Mouse (Mus musculus) C2C12 (cell line): Measurements from ENCODE around the gene Srarp. TPM values are rescaled to one million over a fixed set of nuclear protein-coding genes. Genes with fewer than 3 reads are reported as not detected.

Source experiments
- H3K27me3 ChIP-seq: one replicate; pipeline ENCODE4 v1.6.1; 2011; ENCODE audit not compliant: control insufficient read depth, insufficient read depth, insufficient read length
- H3K36me3 ChIP-seq: one replicate; pipeline ENCODE4 v1.6.1; 2011; ENCODE audit not compliant: control insufficient read depth, insufficient read depth
- H3K4me3 ChIP-seq: one replicate; pipeline ENCODE4 v1.5.1; 2011; ENCODE audit warnings: mild to moderate bottlenecking, control low read depth; ENCODE audit not compliant: poor library complexity, insufficient read depth, severe bottlenecking
- H3K79me2 ChIP-seq: one replicate; pipeline ENCODE4 v1.6.1; 2011; ENCODE audit not compliant: control insufficient read depth, insufficient read depth
- H3K79me3 ChIP-seq: one replicate; pipeline ENCODE4 v1.6.1; 2011; ENCODE audit warnings: low read depth, control low read depth
- H3ac ChIP-seq: one replicate; pipeline ENCODE3; 2011; ENCODE audit warnings: low read depth; ENCODE audit not compliant: control insufficient read depth, insufficient read length
- CEBPB ChIP-seq: IDR thresholded peaks from one replicate; pipeline ENCODE4 v1.6.1; 2011; ENCODE audit warnings: low read depth, mild to moderate bottlenecking, control low read depth, moderate library complexity
- CTCF ChIP-seq: IDR thresholded peaks from one replicate; pipeline ENCODE4 v1.5.1; 2011; ENCODE audit not compliant: control insufficient read depth, insufficient read depth, insufficient read length
- FOSL1 ChIP-seq: IDR thresholded peaks from one replicate; pipeline ENCODE4 v1.8.0; 2011; ENCODE audit warnings: mild to moderate bottlenecking, low read length; ENCODE audit not compliant: poor library complexity, insufficient read depth, severe bottlenecking
- MAX ChIP-seq: IDR thresholded peaks from one replicate; pipeline ENCODE4 v1.6.1; 2011; ENCODE audit warnings: mild to moderate bottlenecking, control low read depth
- MYOD1 ChIP-seq: IDR thresholded peaks from one replicate; pipeline ENCODE4 v1.6.1; 2011; ENCODE audit warnings: low read depth; ENCODE audit not compliant: control insufficient read depth, insufficient read length
- MYOG ChIP-seq: IDR thresholded peaks from one replicate; pipeline ENCODE4 v1.6.1; 2011; ENCODE audit not compliant: control insufficient read depth, insufficient read length; ENCODE audit errors: extremely low read depth
- USF1 ChIP-seq: IDR thresholded peaks from one replicate; pipeline ENCODE4 v1.6.1; 2011; ENCODE audit warnings: low read depth, mild to moderate bottlenecking, control low read depth, moderate library complexity
- polyA plus RNA-seq: library from polyadenylated mRNA; unstranded; fragments of >200 nt; fragmentation: generic; extraction: Trizol; gene quantifications from one replicate; pipeline ENCODE4 v1.2.1, GENCODE M21; 2012; ENCODE audit warnings: missing spikeins

Srarp gene
- polyA plus RNA-seq, 1 experiment = not detected

- no peaks in the 10 kb centered on the region for H3K36me3 ChIP-seq
- no peaks in the 10 kb centered on the region for H3K27me3 ChIP-seq
- H3ac ChIP-seq = no peak overlapping the region
- no peaks in the 10 kb centered on the region for H3K79me2 ChIP-seq
- H3K79me3 ChIP-seq = no peaks in the 10 kb centered on the region
- H3K4me3 ChIP-seq = no peak overlapping the region
- TF ChIP-seq CTCF (no peak), CEBPB (no peak), USF1 (no peak), MYOG (no peak), MYOD1 (no peak), MAX (no peak), FOSL1 (no peak)
Observed at GRCm38 (mm10) chr4:141420886-141421285, 15.0 kb downstream of the Srarp start.

GRCm38 (mm10) chr4:141420192-141420829 is 15.6 kb downstream of the Srarp start, which contains the start of gene Hspb7:
Gene Hspb7 (plus strand): TSS chr4:141420779.
- no peaks in the 10 kb centered on the region for H3K79me3 ChIP-seq
- H3K79me2 ChIP-seq = no peaks in the 10 kb centered on the region
- no peaks in the 10 kb centered on the region for H3K36me3 ChIP-seq
- H3ac ChIP-seq = no peak within 1 kb of the TSS
- H3K4me3 ChIP-seq = no peak within 1 kb of the TSS
- TF ChIP-seq CTCF (no peak), MYOD1 (no peak), MYOG (no peak), MAX (no peak), FOSL1 (no peak), CEBPB (no peak), USF1 (no peak)
- no peaks in the 10 kb centered on the region for H3K27me3 ChIP-seq

- H3ac ChIP-seq = no peak overlapping the region
- no peaks in the 10 kb centered on the region for H3K79me2 ChIP-seq
- no peaks in the 10 kb centered on the region for H3K79me3 ChIP-seq
- H3K4me3 ChIP-seq = no peak overlapping the region
- H3K27me3 ChIP-seq = no peaks in the 10 kb centered on the region
- H3K36me3 ChIP-seq = no peaks in the 10 kb centered on the region
- TF ChIP-seq FOSL1 = no peak
- no peak for TF ChIP-seq MAX
- no peak for TF ChIP-seq CEBPB
Observed at GRCm38 (mm10) chr4:141419398-141420191, 16.3 kb downstream of the Srarp start.

- no peak within 1 kb of the TSS for H3K4me3 ChIP-seq
- no peaks in the 10 kb centered on the region for H3K27me3 ChIP-seq
- H3K79me2 ChIP-seq = no peaks in the 10 kb centered on the region
- TF ChIP-seq USF1 (no peak), MAX (no peak), FOSL1 (no peak), MYOD1 (no peak)
- H3K36me3 ChIP-seq = no peaks in the 10 kb centered on the region
- H3K79me3 ChIP-seq = no peaks in the 10 kb centered on the region
- H3ac ChIP-seq = no peak within 1 kb of the TSS
Observed at GRCm38 (mm10) chr4:141415924-141416323, 20.0 kb downstream of the Srarp start, which contains the start of gene Clcnkb. Gene Clcnkb (minus strand): TSS chr4:141416014.

GRCm38 (mm10) chr4:141411430-141411992 is 24.4 kb downstream of the Srarp start:
- Histone ChIP-seq H3K79me2 (no peaks in the 10 kb centered on the region), H3ac (no peak overlapping the region), H3K36me3 (no peaks in the 10 kb centered on the region), H3K27me3 (no peaks in the 10 kb centered on the region), H3K4me3 (no peak overlapping the region), H3K79me3 (no peaks in the 10 kb centered on the region)
- TF ChIP-seq CTCF = no peak
- TF ChIP-seq FOSL1 = no peak
- TF ChIP-seq USF1 = no peak
- no peak for TF ChIP-seq MYOG
- no peak for TF ChIP-seq MAX
- no peak for TF ChIP-seq CEBPB
- no peak for TF ChIP-seq MYOD1
